Mouse (Mus musculus): ENCODE results near the gene Dus3l.

DNA sequence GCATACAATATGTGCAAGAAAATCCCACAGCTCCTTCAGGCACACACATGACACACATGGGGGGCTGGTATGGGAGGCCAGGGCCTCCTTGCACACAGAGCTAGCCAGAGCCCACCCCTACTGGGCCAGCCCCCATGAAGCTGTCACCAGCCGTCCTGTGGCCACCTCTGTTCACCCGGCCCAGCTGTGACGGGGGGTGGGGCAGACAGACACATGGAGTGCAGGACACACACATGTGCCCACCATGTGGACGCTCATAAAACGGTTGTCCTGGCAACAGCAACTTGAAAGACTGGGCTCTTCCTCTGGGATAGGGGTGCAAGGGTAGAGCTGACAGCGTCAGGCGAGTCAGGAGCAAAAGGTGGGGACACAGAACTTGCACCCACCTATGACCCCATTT, 5.3 kb upstream of the Dus3l start:
- no peak for TF ChIP-seq CTCF (IDR thresholded peaks at IDR 0.05; ENCODE audit: control insufficient read depth, insufficient read depth, insufficient read length)
- no peak for TF ChIP-seq MYOG (IDR thresholded peaks at IDR 0.05; ENCODE audit: control insufficient read depth, extremely low read depth, insufficient read length)
- TF ChIP-seq MAX (IDR thresholded peaks at IDR 0.05), result no peak
